17 mouse cellular contexts compared by ENCODE assay signal in genomic region chr6:94625896-94626295, GRCm38 (mm10).
DNase-seq lines count a peak whose midpoint lies in the region; ATAC-seq and TF ChIP-seq lines count a peak whose summit lies in the region.
"Had no signal": no experiment of that assay in that cellular context is flagged by ENCODE, and none has a peak within 500 bp of the region (broad histone marks: within the 10 kb centered on the region; RNA-seq: fewer than 3 reads in every experiment).

No protein-coding gene starts in this region.

- H3K4me1 ChIP-seq in hindbrain, embryonic 10.5 days (replicated peaks), result peaks cover 44% of the 10 kb centered on the region
- peaks cover 8% of the 10 kb centered on the region; the same call in 1 of the 2 replicates for H3K4me1 ChIP-seq in hindbrain, embryonic 11.5 days (replicated peaks; ENCODE audit: control insufficient read depth, insufficient read depth, low read length)
- peaks cover 44% of the 10 kb centered on the region for H3K4me1 ChIP-seq in hindbrain, embryonic 13.5 days (replicated peaks)
- peaks cover 35% of the 10 kb centered on the region for H3K4me1 ChIP-seq in limb, embryonic 14.5 days (ENCODE audit: control insufficient read depth, insufficient read depth, low read length)
- peaks cover 28% of the 10 kb centered on the region for H3K4me1 ChIP-seq in midbrain, embryonic 15.5 days
- H3K4me1 ChIP-seq: liver, embryonic 12.5 days had no signal

- TF ChIP-seq POLR2A in limb, embryonic 14.5 days (IDR thresholded peaks at IDR 0.05; ENCODE audit: borderline replicate concordance, extremely low read depth, insufficient read depth, insufficient read length), result no peak

- H3K9ac ChIP-seq in hindbrain, embryonic 11.5 days (ENCODE audit: low read depth, low read length), result no peak overlapping the region
- H3K9ac ChIP-seq in hindbrain, embryonic 13.5 days, result no peak overlapping the region
- H3K9ac ChIP-seq in limb, embryonic 14.5 days (ENCODE audit: low read depth, low read length, severe bottlenecking), result no peak overlapping the region
- no peak overlapping the region for H3K9ac ChIP-seq in midbrain, embryonic 15.5 days
- H3K9ac ChIP-seq: embryonic facial prominence, embryonic 13.5 days; liver, embryonic 12.5 days had no signal

- 91% methylated on average over 5 of the region's 5 CpGs for WGBS in hindbrain, embryonic 10.5 days
- WGBS in hindbrain, embryonic 11.5 days, result 85% methylated on average over 5 of the region's 5 CpGs
- 62% methylated on average over 5 of the region's 5 CpGs for WGBS in hindbrain, embryonic 13.5 days
- 44% methylated on average over 5 of the region's 5 CpGs for WGBS in limb, embryonic 14.5 days
- 72% methylated on average over 5 of the region's 5 CpGs for WGBS in midbrain, embryonic 15.5 days

- peak overlapping the region; percentile 59; the same call in 1 of the 2 replicates for H3K27ac ChIP-seq in hindbrain, embryonic 10.5 days
- no peak overlapping the region for H3K27ac ChIP-seq in hindbrain, embryonic 11.5 days (ENCODE audit: low read depth, low read length)
- peak overlapping the region; percentile 69 for H3K27ac ChIP-seq in hindbrain, embryonic 13.5 days
- H3K27ac ChIP-seq in limb, embryonic 14.5 days (replicated peaks; ENCODE audit: low read depth, low read length), result no peak overlapping the region
- H3K27ac ChIP-seq in midbrain, embryonic 15.5 days, result no peak overlapping the region
- H3K27ac ChIP-seq: embryonic facial prominence, embryonic 13.5 days; liver, embryonic 12.5 days had no signal

- no peak for ATAC-seq in hindbrain, embryonic 11.5 days (ENCODE audit: low FRiP score)
- ATAC-seq in hindbrain, embryonic 13.5 days (ENCODE audit: low FRiP score), result no peak
- peak; percentile 24; the same call in 1 of the 2 replicates for ATAC-seq in limb, embryonic 14.5 days (ENCODE audit: low FRiP score, low read depth)
- ATAC-seq in midbrain, embryonic 15.5 days (replicated peaks), result no peak
- ATAC-seq: intestine, postnatal 0 days; liver, embryonic 12.5 days had no signal

- no peaks in the 10 kb centered on the region for H3K27me3 ChIP-seq in hindbrain, embryonic 10.5 days (ENCODE audit: insufficient read depth, poor library complexity, severe bottlenecking)
- H3K27me3 ChIP-seq in hindbrain, embryonic 11.5 days (ENCODE audit: control insufficient read depth, insufficient read depth, low read length), result no peaks in the 10 kb centered on the region
- H3K27me3 ChIP-seq in hindbrain, embryonic 13.5 days, result no peaks in the 10 kb centered on the region
- H3K27me3 ChIP-seq in limb, embryonic 14.5 days (ENCODE audit: control insufficient read depth, insufficient read depth, low read length), result no peaks in the 10 kb centered on the region
- H3K27me3 ChIP-seq in midbrain, embryonic 15.5 days (replicated peaks), result no peaks in the 10 kb centered on the region
- H3K27me3 ChIP-seq: embryonic facial prominence, embryonic 13.5 days had no signal

- DNase-seq in hindbrain, embryonic 10.5 days (ENCODE audit: low spot score), result no peak
- no peak for DNase-seq in hindbrain, embryonic 11.5 days (ENCODE audit: low spot score)
- DNase-seq in thymus, postnatal 14 days, result peak; percentile 42
- DNase-seq in thymus, adult 18-20 months, result no peak
- no peak for DNase-seq in limb, embryonic 14.5 days (ENCODE audit: low spot score)
- DNase-seq in testis, postnatal 10 days (ENCODE audit: low spot score), result no peak
- DNase-seq: adrenal gland, adult 2 months; B cell, adult 2 months; heart, postnatal 36 days; kidney, postnatal 10 days; left cerebral cortex, postnatal 4 days; lung, adult 2 months had no signal

- H3K9me3 ChIP-seq in hindbrain, embryonic 10.5 days, result no peaks in the 10 kb centered on the region
- H3K9me3 ChIP-seq in hindbrain, embryonic 11.5 days (ENCODE audit: control insufficient read depth, low read length), result no peaks in the 10 kb centered on the region
- H3K9me3 ChIP-seq in hindbrain, embryonic 13.5 days, result no peaks in the 10 kb centered on the region
- no peaks in the 10 kb centered on the region for H3K9me3 ChIP-seq in limb, embryonic 14.5 days (ENCODE audit: control insufficient read depth, low read length)
- no peaks in the 10 kb centered on the region for H3K9me3 ChIP-seq in midbrain, embryonic 15.5 days
- H3K9me3 ChIP-seq: embryonic facial prominence, embryonic 13.5 days; liver, embryonic 12.5 days had no signal

- H3K36me3 ChIP-seq in hindbrain, embryonic 10.5 days, result peaks cover 92% of the 10 kb centered on the region
- 0 out of 2 replicates have a peak, but pooled peaks cover 2% of the 10 kb centered on the region for H3K36me3 ChIP-seq in hindbrain, embryonic 11.5 days (ENCODE audit: control insufficient read depth, insufficient read depth, low read length)
- H3K36me3 ChIP-seq in hindbrain, embryonic 13.5 days, result peaks cover 36% of the 10 kb centered on the region
- H3K36me3 ChIP-seq in limb, embryonic 14.5 days (ENCODE audit: control insufficient read depth, insufficient read depth, low read length), result peaks cover 57% of the 10 kb centered on the region
- no peaks in the 10 kb centered on the region for H3K36me3 ChIP-seq in midbrain, embryonic 15.5 days (replicated peaks)

- H3K4me3 ChIP-seq in hindbrain, embryonic 10.5 days, result no peak overlapping the region
- H3K4me3 ChIP-seq in hindbrain, embryonic 11.5 days (ENCODE audit: low read depth, low read length), result no peak overlapping the region
- no peak overlapping the region for H3K4me3 ChIP-seq in hindbrain, embryonic 13.5 days
- no peak overlapping the region for H3K4me3 ChIP-seq in limb, embryonic 14.5 days (replicated peaks; ENCODE audit: low read length)
- H3K4me3 ChIP-seq in midbrain, embryonic 15.5 days, result no peak overlapping the region
- H3K4me3 ChIP-seq: embryonic facial prominence, embryonic 13.5 days; liver, embryonic 12.5 days had no signal

- no peak overlapping the region for H3K4me2 ChIP-seq in hindbrain, embryonic 11.5 days (replicated peaks; ENCODE audit: low read depth, low read length)
- no peak overlapping the region for H3K4me2 ChIP-seq in hindbrain, embryonic 13.5 days
- no peak overlapping the region for H3K4me2 ChIP-seq in limb, embryonic 14.5 days (replicated peaks; ENCODE audit: low read depth, low read length, severe bottlenecking)
- no peak overlapping the region for H3K4me2 ChIP-seq in midbrain, embryonic 15.5 days
- H3K4me2 ChIP-seq: embryonic facial prominence, embryonic 13.5 days; liver, embryonic 12.5 days had no signal

Comparison
In these comparisons a context has a peak if more than half of its experiments do, and no peak if none do; other contexts are left out.
1. H3K27ac ChIP-seq: peak in hindbrain, embryonic 10.5 days (single experiment) and hindbrain, embryonic 13.5 days (single experiment); none in hindbrain, embryonic 11.5 days (single experiment), limb, embryonic 14.5 days (single experiment) and midbrain, embryonic 15.5 days (single experiment).